Mouse (Mus musculus): Measurements from ENCODE around the gene Atg4b. TPM values are rescaled to one million over a fixed set of nuclear protein-coding genes. Genes with fewer than 3 reads are reported as not detected.
A peak's percentile ranks its signal among the peaks of the same experiment; 100 is the strongest.
"Not testable (repeated sequence)": the region's sequence is repeated elsewhere in the genome, so short reads cannot be mapped to it uniquely, and the experiment has no call there.

The Atg4b gene
- polyA plus RNA-seq, 1 experiment from 2014 or later: 103 TPM

DNA sequence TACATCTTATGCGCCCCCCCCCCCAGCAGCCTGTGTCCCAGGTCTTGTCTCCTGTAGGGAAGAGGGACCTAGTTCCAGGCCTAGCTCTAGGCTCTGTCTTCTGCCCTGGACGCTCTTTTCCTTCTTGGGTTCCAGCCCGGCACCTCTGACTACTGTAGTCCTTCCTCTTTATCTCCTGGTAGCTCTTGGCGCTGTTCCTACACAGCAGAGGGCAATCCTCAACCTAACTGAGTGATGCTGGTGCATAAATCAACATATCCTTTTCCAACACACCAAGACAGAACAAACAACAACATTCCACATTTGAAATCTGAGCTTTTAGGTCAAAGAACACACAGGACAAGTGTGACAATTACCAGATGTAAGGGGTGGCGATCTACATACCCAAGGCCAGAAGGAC is 5.1 kb upstream of the Atg4b start:
- Histone ChIP-seq H3K27me3 (ENCODE audit: control insufficient read depth, insufficient read depth, low read length) (no peaks in the 10 kb centered on the region), H3K4me3 (ENCODE audit: low read depth, low read length) (no peak overlapping the region), H3K4me2 (no peak overlapping the region), H3K9me3 (ENCODE audit: control insufficient read depth, low read length) (no peaks in the 10 kb centered on the region), H3K4me1 (ENCODE audit: control insufficient read depth, insufficient read depth, low read length) (no peaks in the 10 kb centered on the region), H3K36me3 (ENCODE audit: control insufficient read depth, insufficient read depth, low read length) (peaks cover 8% of the 10 kb centered on the region), H3K27ac (ENCODE audit: low read depth, low read length) (no peak overlapping the region), H3K9ac (ENCODE audit: low read length) (no peak overlapping the region)
- ATAC-seq (ENCODE audit: low FRiP score) (no peak), DNase-seq (ENCODE audit: low spot score, missing footprints) (no peak)
- WGBS: 88% methylated on average over 5 of the region's 5 CpGs

DNA sequence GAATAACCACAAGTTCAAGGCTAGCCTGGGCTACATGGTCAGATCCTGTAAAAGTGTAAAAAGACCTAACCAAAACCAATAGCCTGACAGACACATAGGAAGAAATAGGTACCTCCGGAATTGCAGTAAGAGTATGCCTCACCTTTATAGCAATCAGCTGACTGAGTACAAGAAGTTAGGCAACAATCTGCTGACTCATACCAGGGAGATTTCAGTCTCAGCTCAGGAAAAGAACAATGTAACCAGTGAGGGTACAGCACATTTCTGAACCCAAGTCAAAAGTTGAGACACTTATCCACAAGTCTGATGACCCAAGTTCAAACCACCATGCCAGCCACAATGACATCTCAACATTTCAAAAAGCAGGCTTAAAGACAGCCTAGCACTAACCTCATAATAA is 2.8 kb upstream of the Atg4b start:
- H3K36me3 ChIP-seq (ENCODE audit: control insufficient read depth, insufficient read depth, low read length): peaks cover 8% of the 10 kb centered on the region
- WGBS: 97% methylated on average over 1 of the region's 1 CpGs
- DNase-seq (ENCODE audit: low spot score, missing footprints) (no peak), ATAC-seq (ENCODE audit: low FRiP score) (no peak)
- H3K4me3 ChIP-seq (ENCODE audit: low read depth, low read length): no peak overlapping the region
- H3K27ac ChIP-seq (ENCODE audit: low read depth, low read length): no peak overlapping the region
- H3K4me2 ChIP-seq: no peak overlapping the region
- H3K27me3 ChIP-seq (ENCODE audit: control insufficient read depth, insufficient read depth, low read length): no peaks in the 10 kb centered on the region
- no peak overlapping the region for H3K9ac ChIP-seq (ENCODE audit: low read length)
- H3K4me1 ChIP-seq (ENCODE audit: control insufficient read depth, insufficient read depth, low read length): peaks cover 5% of the 10 kb centered on the region
- H3K9me3 ChIP-seq (ENCODE audit: control insufficient read depth, low read length): no peaks in the 10 kb centered on the region

DNA sequence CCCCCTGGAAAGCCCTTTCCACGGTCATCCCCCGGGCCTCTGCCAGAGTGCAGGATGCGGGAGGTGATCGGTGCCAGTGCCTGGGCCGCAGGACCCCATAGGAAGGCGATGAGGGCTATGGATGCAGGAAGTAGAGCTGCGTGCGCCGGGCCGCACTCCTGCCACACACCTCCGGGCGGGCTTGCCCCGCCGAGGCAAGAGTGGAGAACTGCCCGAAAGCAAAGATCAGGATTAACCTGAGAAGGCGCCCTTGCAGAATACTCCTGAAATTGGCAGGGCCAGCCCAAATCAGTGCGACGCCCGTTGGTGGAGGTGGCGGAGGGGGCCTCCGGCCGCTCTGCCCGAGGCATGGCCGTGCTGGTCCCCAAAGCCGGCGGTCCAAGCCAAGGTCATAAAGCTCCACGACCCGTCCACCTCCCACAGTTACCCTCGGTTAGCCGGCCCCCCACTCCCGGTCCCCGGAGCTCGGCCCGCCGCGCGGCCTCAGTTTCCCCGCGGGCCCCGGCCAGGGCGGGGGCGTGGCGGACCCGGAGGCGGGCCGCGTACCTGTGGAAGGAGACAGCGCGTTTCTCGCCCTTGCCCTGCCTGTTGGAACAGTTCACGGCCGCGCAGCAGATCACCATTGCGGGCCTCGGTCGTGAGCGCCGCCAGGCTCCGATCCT is 2.7 kb downstream of the Atg4b start:
- Histone ChIP-seq H3K9me3 (ENCODE audit: control insufficient read depth, low read length) (no peaks in the 10 kb centered on the region), H3K9ac (ENCODE audit: low read length) (peak overlapping the region; percentile 88), H3K4me3 (ENCODE audit: low read depth, low read length) (peak overlapping the region; percentile 94), H3K36me3 (ENCODE audit: control insufficient read depth, insufficient read depth, low read length) (peaks cover 5% of the 10 kb centered on the region), H3K27ac (ENCODE audit: low read depth, low read length) (peak overlapping the region; percentile 84), H3K4me1 (ENCODE audit: control insufficient read depth, insufficient read depth, low read length) (peaks cover 12% of the 10 kb centered on the region), H3K27me3 (ENCODE audit: control insufficient read depth, insufficient read depth, low read length) (no peaks in the 10 kb centered on the region), H3K4me2 (peak overlapping the region; percentile 91)
- ATAC-seq (ENCODE audit: low FRiP score) (peak; percentile 58), DNase-seq (ENCODE audit: low spot score, missing footprints) (peak; percentile 96)
- under 1% methylated on average over 59 of the region's 59 CpGs for WGBS

DNA sequence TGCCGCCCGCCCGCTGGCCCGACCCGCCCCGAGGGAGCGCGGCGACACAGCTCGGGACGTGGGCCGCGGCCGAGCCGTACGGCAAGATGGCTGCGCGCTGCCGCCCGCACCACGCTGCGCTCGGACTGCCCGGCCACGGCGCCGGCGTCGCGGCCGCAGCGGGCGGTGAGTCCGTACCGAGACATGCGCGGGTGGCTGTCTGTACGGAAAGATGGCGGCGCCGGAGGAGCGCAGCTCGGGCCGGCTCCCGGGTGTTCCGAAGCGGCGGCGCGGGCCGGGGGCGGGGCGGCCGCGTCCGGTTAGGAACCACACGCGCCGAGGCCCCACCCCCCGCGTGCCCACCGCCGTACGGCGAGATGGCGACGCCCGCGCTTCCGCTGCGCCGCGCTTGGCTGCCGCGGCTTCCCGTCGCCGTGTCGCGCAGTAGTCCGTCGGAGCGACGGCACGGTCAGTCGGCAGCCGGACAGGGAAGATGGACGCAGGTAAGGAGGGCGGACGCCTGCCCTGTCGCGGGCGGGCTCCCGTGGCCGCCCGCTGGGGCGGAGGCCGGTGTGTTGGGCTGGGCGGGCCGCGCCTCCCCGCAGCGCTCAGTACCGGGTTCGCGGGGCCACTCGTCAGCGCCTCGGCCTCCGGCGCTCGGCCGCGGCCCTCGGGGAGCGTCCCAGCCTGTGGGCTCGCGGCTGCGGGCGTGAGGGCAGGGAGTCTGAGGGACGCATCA is 3.4 kb downstream of the Atg4b start, which contains the start of gene Thap4:
TSS of gene Thap4 (minus strand) at position 292 of the 718 bp plus-strand sequence.
- H3K4me2 ChIP-seq: peak within 1 kb of the TSS; percentile 91

DNA sequence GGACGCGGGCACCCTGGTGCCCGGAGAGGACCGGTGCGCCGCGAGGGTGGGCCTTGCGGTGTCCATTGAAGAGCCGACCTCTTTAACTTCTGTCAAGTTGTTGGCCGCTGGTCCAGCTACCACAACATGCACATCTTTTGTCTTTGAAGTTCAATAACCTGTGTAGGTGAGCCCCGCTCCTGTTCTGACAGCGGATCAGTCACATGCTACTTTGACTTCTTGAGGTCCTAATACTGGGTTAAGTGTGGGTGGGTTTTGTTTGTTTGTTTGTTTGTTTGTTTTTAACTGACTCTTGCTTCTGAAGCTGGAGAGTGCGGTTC is 4.0 kb downstream of the Atg4b start:
- H3K9me3 ChIP-seq (ENCODE audit: control insufficient read depth, low read length): no peaks in the 10 kb centered on the region
- H3K9ac ChIP-seq (ENCODE audit: low read length): peak overlapping the region; percentile 88
- no peaks in the 10 kb centered on the region; the same call in 1 of the 2 replicates for H3K36me3 ChIP-seq (ENCODE audit: control insufficient read depth, insufficient read depth, low read length)
- H3K27ac ChIP-seq (ENCODE audit: low read depth, low read length): peak overlapping the region; percentile 84
- H3K4me3 ChIP-seq (ENCODE audit: low read depth, low read length): peak overlapping the region; percentile 94
- DNase-seq (ENCODE audit: low spot score, missing footprints): no peak
- ATAC-seq (ENCODE audit: low FRiP score): no peak
- no peaks in the 10 kb centered on the region for H3K27me3 ChIP-seq (ENCODE audit: control insufficient read depth, insufficient read depth, low read length)
- peaks cover 12% of the 10 kb centered on the region for H3K4me1 ChIP-seq (ENCODE audit: control insufficient read depth, insufficient read depth, low read length)
- peak overlapping the region; percentile 91 for H3K4me2 ChIP-seq
- 1% methylated on average over 13 of the region's 13 CpGs for WGBS

More for the DNA sequence above, 3.4 kb downstream of the Atg4b start, which contains the start of gene Thap4:
- DNase-seq (ENCODE audit: low spot score, missing footprints): peak; percentile 98
- whole genome bisulfite sequencing: under 1% methylated on average over 78 of the region's 121 CpGs
- peak within 1 kb of the TSS; percentile 84 for H3K27ac ChIP-seq (ENCODE audit: low read depth, low read length)
- no peaks in the 10 kb centered on the region for H3K9me3 ChIP-seq (ENCODE audit: control insufficient read depth, low read length)
- peaks cover 3% of the 10 kb centered on the region; the same call in 1 of the 2 replicates for H3K36me3 ChIP-seq (ENCODE audit: control insufficient read depth, insufficient read depth, low read length)
- H3K27me3 ChIP-seq (ENCODE audit: control insufficient read depth, insufficient read depth, low read length): no peaks in the 10 kb centered on the region
- H3K4me3 ChIP-seq (ENCODE audit: low read depth, low read length): peak within 1 kb of the TSS; percentile 94
- H3K4me1 ChIP-seq (ENCODE audit: control insufficient read depth, insufficient read depth, low read length): peaks cover 12% of the 10 kb centered on the region
- peak; percentile 93 for ATAC-seq (ENCODE audit: low FRiP score)
- peak within 1 kb of the TSS; percentile 88 for H3K9ac ChIP-seq (ENCODE audit: low read length)

DNA sequence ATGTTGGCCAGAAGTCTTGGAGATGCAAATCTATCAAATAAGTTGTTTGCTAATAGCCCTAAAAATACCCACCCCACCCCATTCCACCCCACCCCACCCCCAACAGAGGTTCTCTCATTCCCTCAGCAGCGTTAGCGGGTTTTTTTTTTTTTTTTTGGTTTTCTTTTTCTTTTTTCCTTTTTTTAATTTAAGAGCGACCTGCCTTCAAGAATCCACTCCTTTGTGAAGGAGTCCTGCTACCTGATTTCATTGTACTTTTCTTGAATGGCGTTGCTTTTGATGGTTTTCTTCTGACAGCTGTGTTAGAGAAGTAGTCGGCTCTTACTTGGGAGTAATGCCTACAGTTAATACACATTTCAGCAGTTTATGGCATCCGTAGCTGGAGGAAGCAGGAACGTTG is 4.3 kb downstream of the Atg4b start:
- H3K27me3 ChIP-seq (ENCODE audit: control insufficient read depth, insufficient read depth, low read length): no peaks in the 10 kb centered on the region
- DNase-seq (ENCODE audit: low spot score, missing footprints) (no peak), ATAC-seq (ENCODE audit: low FRiP score) (no peak)
- peak overlapping the region; percentile 88 for H3K9ac ChIP-seq (ENCODE audit: low read length)
- H3K9me3 ChIP-seq (ENCODE audit: control insufficient read depth, low read length): no peaks in the 10 kb centered on the region
- no peaks in the 10 kb centered on the region for H3K36me3 ChIP-seq (ENCODE audit: control insufficient read depth, insufficient read depth, low read length)
- H3K27ac ChIP-seq (ENCODE audit: low read depth, low read length): no peak overlapping the region
- peak overlapping the region; percentile 94 for H3K4me3 ChIP-seq (ENCODE audit: low read depth, low read length)
- H3K4me1 ChIP-seq (ENCODE audit: control insufficient read depth, insufficient read depth, low read length): peaks cover 12% of the 10 kb centered on the region
- 47% methylated on average over 7 of the region's 7 CpGs for WGBS
- peak overlapping the region; percentile 91 for H3K4me2 ChIP-seq

DNA sequence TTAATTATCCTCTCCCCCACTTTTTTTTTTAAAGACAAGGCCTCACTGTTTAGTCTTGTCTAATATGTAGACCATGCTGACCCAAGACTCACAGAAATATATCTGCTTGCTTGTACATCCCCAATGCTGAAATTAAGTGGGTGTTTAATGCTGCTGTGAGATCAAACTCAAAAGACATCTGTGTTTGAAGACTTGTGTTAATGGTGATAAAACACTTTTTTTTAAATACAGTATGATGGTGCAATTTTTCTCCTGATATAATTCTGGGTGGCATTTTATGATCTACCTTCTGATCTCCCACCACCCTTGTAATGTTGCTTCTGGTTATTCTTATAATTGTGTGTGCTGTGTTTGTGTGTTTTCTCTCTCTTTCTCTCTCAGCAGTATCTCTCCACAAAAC is 4.9 kb downstream of the Atg4b start:
- Histone ChIP-seq H3K4me1 (ENCODE audit: control insufficient read depth, insufficient read depth, low read length) (peaks cover 12% of the 10 kb centered on the region), H3K36me3 (ENCODE audit: control insufficient read depth, insufficient read depth, low read length) (no peaks in the 10 kb centered on the region), H3K9me3 (ENCODE audit: control insufficient read depth, low read length) (no peaks in the 10 kb centered on the region), H3K4me2 (no peak overlapping the region; the same call in 1 of the 2 replicates), H3K27ac (ENCODE audit: low read depth, low read length) (no peak overlapping the region), H3K4me3 (ENCODE audit: low read depth, low read length) (no peak overlapping the region), H3K9ac (ENCODE audit: low read length) (no peak overlapping the region), H3K27me3 (ENCODE audit: control insufficient read depth, insufficient read depth, low read length) (no peaks in the 10 kb centered on the region)
- ATAC-seq (ENCODE audit: low FRiP score) (no peak), DNase-seq (ENCODE audit: low spot score, missing footprints) (no peak)

DNA sequence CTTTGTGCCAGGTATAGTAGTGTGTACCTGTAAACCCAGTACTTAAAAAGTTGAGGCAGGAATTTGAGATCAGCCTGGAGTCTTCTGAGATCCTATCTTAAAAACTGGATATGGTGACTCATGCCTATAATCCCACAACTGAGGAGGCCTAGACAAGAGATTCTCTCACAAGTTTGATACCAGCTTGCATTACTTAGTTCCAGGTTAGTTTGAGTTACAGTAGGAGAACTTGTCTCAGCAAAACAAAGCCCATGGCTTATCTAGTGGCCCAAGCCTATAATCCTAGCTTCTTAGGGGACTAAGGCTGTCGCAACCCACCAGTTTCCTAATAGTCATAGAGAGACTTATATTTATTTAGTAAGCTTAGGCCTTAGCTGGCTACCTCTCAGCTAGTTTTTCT is 8.8 kb downstream of the Atg4b start:
- Histone ChIP-seq H3K4me1 (ENCODE audit: control insufficient read depth, insufficient read depth, low read length) (peaks cover 3% of the 10 kb centered on the region; the same call in 1 of the 2 replicates), H3K36me3 (ENCODE audit: control insufficient read depth, insufficient read depth, low read length) (no peaks in the 10 kb centered on the region), H3K9me3 (ENCODE audit: control insufficient read depth, low read length) (no peaks in the 10 kb centered on the region), H3K9ac (ENCODE audit: low read length) (no peak overlapping the region), H3K4me3 (ENCODE audit: low read depth, low read length) (no peak overlapping the region), H3K4me2 (no peak overlapping the region), H3K27me3 (ENCODE audit: control insufficient read depth, insufficient read depth, low read length) (no peaks in the 10 kb centered on the region), H3K27ac (ENCODE audit: low read depth, low read length) (no peak overlapping the region)
- 94% methylated on average over 1 of the region's 1 CpGs for WGBS
- no peak for ATAC-seq (ENCODE audit: low FRiP score)
- DNase-seq (ENCODE audit: low spot score, missing footprints): peak; percentile 71

DNA sequence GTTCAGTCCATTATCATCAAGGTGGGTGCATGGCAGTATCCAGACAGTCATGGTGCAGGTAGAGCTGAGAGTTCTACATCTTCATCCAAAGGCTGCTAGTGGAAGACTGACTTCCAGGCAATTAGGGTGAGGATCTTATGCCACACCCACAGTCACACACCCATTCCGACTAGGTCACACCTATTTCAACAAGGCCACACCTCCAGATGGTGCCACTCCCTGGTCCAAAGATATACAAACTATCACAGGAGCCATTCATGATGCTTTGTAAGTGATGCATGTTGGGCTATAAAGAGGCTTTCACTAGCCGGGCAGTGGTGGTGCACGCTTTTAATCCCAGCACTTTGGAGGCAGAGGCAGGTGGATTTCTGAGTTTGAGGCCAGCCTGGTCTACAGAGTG is 12.2 kb downstream of the Atg4b start:
- H3K9ac ChIP-seq (ENCODE audit: low read length); H3K4me2 ChIP-seq; H3K4me1 ChIP-seq (ENCODE audit: control insufficient read depth, insufficient read depth, low read length); H3K36me3 ChIP-seq (ENCODE audit: control insufficient read depth, insufficient read depth, low read length); H3K4me3 ChIP-seq (ENCODE audit: low read depth, low read length); H3K27ac ChIP-seq (ENCODE audit: low read depth, low read length); ATAC-seq (ENCODE audit: low FRiP score); H3K27me3 ChIP-seq (ENCODE audit: control insufficient read depth, insufficient read depth, low read length); H3K9me3 ChIP-seq (ENCODE audit: control insufficient read depth, low read length): not testable (repeated sequence)
- peak; percentile 53 for DNase-seq (ENCODE audit: low spot score, missing footprints)
- 97% methylated on average over 3 of the region's 3 CpGs for WGBS

All from midbrain, embryonic 11.5 days (tissue).